Mouse (Mus musculus) stomach, postnatal 0 days (tissue): ENCODE measurements around the gene Gm49353.

ENCODE experiments used
- CTCF ChIP-seq: IDR thresholded peaks from 2 replicates; pipeline ENCODE4 v1.5.1; 2016; ENCODE audit warnings: antibody characterized with exemption, low read depth, mild to moderate bottlenecking, moderate library complexity
- EP300 ChIP-seq: optimal IDR thresholded peaks from 2 replicates; pipeline ENCODE3; 2016; ENCODE audit warnings: antibody characterized with exemption

- TF ChIP-seq EP300 (no peak), CTCF (no peak)
These were observed 1.9 kb downstream of the Gm49353 start for GRCm38 (mm10) chr10:29200609-29201008.
